Mouse (Mus musculus): ENCODE measurements around the gene Bcl2l12.

The Bcl2l12 gene

DNA sequence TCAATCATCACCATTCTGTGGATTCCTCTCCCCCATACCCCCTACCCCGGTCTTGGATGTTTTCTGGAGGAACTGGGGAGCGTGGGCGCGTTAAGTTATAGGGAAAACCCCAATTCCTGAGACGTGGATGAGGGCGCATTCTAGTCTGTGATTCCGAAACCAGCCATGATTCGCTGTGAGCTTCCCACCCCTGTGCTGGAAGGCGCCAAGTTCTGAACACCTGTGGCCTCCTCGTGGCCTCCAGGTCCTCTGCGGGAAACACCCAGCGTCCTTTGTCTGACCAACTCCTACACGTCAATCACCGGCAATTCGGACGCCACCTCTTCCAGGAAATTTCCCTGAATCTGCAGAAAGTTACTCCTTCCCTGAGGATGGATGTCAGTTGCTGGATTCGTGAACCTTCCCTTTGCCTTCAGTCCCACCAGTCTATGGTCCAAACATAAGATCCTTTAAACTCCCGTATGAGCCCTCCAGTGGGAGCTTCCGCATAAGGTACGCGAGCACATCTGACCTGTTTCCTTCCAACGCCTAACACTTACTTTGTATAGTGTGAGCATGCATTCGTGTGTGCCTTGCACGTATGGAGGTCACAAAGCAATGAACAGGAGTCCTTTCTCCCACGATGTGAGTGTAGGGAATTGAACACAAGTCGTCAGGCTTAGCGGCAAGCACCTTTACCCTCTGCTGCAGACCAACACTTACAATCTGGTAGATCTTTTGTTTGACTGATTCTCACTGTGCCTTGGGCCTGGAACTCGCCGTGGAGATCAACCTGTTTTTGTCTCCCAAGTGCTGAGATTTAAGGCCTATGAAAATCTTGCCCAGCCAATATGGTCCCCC, 11.4 kb downstream of the Bcl2l12 start:
- no peak for DNase-seq

GRCm38 (mm10) chr7:44986192-44986878, 12.2 kb downstream of the Bcl2l12 start, which contains the start of gene Prmt1:
Gene Prmt1, minus strand, starts transcription at chr7:44986568.
- DNase-seq: peak; percentile 98

DNA sequence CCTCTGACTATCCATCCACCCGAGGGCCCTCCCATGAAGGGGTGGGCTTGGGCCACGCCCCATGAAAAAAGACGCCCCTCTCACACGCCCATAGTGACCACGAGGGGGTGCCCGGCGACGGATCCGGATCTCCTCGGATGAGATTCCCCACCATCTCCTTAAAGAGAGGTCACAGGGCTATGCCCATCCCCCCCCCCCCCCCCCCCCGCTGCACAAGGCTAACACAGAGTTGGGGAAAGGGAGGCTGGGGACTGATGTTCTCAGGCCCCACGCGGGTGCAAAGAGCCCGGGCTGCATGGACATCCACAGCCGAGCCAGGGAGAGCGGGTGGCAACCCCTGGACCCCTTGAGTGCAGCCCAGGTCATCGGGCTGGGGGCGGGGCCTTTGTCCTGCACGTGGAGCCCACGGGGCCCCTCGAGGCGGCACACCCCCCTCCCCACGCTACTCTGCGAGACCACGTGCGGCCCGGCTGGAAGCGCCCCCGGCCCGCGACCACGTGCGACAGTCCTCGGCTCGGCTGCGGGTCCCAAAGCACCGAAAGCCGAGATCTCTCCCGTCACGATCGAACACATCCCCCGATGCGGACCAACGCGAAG, 12.8 kb downstream of the Bcl2l12 start:
- DNase-seq: peak; percentile 79

GRCm38 (mm10) chr7:44984833-44985164, 13.7 kb downstream of the Bcl2l12 start:
- no peak for DNase-seq

DNA sequence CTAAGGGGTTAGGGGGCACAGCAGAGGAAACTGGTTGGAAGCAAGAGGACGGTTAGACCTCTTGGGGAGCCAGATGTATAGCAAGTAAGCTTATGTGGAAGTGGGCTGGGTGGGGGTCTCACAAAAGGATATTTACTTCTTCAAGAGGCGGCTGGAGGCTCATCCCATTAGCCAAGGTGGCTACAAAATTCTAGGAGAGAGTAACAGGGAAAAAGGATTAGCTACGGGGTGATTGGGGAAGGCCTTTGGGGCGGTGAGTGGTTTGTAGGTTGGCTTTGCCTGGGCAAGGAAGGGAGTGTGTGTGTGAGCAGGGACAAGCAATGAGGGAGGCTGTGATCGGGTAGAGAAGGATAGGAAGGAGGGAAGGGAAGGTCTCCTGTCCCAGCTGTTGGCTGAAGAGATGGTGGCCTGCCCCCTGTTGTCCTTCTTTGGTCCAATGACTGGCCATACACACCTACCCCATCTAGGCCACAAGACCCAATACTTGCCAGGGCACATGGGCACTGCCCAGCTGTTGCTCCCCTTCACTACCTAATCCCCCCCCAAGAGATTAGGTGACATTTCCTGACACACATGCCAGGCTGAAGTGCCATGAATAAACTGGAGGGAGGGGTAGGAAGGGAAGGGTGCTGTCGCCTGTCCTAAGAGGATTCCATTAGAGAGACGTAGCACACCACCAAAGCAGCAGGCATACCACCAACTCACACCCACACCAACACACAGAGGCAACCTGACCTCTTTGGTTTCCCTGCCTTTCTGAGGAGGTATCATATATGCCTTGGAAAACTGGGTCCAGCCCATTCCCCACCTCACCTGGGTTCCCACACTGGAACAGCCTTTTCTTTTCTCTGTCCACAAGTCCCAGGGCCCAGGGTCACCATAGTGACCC, 14.3 kb downstream of the Bcl2l12 start:
- DNase-seq: no peak

GRCm38 (mm10) chr7:44983085-44983484, 15.4 kb downstream of the Bcl2l12 start:
- DNase-seq: peak; percentile 87

GRCm38 (mm10) chr7:44981539-44981938, 17.0 kb downstream of the Bcl2l12 start:
- no peak for DNase-seq

GRCm38 (mm10) chr7:44978300-44978699, 20.2 kb downstream of the Bcl2l12 start:
- DNase-seq: no peak

DNA sequence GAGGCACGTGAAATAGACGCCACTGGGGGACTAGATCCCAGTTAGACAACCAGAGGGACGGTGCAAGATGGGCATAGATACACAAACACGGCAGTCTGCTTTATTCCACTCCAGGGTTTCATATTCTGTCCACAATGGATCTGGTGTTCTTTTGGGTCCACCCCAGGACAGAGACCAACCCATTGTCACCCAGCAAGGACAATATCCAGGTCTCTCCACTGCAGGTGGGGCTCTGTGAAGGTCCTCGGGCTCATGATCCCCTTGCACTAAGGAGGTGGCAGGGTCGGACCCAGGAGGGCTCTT, 23.4 kb downstream of the Bcl2l12 start:
- DNase-seq: no peak

DNA sequence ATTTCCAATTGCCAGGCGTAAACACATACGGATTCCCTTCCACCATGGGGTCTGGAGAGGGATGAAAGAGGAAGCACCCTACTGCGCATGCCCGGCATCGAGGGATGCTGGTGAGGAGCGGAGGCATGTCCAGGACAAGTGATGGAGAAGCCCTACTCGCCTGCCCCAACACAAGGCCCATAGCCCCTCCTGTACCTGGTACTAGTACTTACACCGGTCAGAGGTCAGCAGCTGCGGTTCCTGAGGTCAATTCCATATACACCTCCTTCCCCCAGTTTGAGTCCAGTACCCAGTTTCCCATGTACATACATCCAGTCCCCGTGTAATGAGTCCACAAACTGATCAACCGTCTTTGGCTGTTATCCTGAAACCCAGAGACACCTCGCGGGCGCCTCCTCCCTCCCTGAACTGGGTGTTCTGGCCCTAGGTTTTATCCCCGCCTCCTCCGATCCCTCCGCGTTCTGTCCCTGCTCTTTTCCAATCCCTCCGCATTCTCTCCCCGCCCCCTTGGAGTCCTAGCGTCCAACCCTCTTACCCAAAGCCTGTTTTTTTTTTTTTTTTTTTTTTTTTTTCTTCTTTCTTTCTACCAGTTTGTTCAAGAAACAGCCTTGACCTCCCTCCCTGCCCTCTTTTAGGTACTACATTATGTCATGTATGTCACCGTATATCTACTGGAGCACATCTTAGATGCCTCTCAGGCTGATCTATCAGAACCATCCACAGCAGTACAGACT, 24.0 kb downstream of the Bcl2l12 start, which contains the start of gene Cpt1c:
TSS of gene Cpt1c (minus strand) at position 469 of the 734 bp plus-strand sequence.
- DNase-seq: peak; percentile 81

DNA sequence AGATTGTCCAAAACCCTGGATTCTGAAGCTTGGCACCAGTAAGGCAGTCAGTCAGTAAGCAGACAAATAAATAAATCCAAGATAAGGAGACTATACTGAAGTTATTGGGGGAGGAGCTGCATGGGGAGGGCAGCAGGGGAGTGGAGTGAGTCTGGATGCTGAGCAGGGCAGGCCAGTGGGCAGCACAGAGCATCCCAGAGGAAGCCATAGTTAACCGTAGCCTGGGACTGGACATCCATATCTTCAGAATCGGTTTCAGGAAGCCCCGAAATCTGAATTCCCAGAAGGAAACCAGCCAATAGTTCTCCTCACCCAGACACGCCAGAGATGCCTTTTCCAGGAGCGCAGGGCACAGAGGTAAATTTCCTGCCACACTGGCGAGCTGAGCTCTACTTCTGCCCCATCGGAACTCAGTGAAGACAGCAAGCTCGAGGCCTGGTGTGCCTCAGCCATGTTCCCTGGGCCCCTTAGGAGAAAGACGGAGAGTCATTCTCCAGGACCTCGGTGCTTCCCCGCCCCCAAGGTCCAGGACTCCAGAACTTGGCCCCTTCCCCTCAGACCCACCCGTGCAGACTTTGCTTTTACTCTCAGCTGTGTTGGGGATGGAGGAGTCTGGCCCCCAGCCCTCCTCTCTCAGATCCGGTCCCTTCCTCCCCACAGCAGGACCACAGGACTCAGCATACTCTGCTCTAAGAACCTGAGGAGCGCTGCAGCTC, 24.9 kb downstream of the Bcl2l12 start:
- DNase-seq: no peak

- DNase-seq: no peak
These were observed 27.4 kb downstream of the Bcl2l12 start for GRCm38 (mm10) chr7:44971142-44971541.

DNA sequence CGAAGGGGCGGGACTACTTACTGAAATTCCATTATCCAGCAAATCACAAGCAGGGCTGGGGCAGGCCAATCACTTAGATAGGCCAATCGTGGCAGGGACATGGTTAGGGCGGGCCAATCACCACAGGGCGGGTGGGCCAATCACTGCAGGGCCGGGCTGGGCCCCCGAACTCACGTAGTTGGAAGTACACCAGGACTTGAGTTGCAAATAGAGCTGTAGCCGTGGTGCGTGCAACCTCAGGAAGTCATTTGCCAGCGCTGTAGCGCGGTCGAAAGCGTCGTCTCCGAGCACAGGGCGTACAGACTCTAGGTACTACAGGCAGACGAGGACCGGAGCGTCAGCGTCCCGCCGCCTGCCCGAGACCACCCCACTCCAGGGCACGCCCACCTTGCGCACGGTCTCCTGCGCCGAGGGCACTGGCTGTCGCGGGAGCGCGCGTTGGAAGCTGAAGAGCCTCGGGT, 28.3 kb downstream of the Bcl2l12 start:
- peak; percentile 85 for DNase-seq

- DNase-seq: no peak
These were observed 31.9 kb downstream of the Bcl2l12 start for GRCm38 (mm10) chr7:44966638-44967037.

DNA sequence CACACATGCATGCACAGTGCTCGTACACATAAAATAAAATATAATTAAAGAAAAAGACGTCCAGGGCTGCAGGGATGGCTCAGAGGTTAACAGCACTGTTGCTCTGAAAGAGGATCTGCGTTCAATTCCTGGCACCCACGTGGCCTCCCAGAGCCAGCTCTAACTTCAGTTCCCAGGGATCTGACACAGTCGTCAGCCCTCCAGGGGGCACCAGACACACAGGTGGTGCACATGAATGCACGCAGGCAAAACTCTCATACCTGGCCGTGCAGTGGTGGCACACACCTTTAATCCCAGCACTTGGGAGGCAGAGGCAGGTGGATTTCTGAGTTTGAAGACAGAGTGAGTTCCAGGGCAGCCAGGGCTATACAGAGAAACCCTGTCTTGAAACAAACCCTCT, 32.5 kb downstream of the Bcl2l12 start:
- no peak for DNase-seq

DNA sequence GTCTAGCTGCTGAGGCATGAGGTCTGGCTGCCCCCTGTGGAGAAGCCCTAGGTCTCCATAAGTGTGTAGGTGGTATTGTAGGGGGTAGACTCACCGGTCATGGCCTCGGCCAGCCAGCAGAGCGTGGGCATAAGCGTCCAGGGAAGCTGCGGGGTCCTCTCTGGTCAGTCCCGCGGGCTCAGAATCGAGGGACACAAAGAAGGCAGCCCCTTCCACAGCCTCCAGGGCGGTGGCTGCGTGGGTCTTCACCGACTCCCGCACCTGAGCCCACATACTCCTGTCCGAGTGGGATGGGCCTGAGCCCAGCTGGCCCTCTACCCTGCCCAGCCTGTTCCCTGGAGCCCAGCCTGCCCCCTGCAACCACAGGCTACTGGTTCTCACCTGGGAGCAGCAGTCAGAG, 33.5 kb downstream of the Bcl2l12 start:
- no peak for DNase-seq

GRCm38 (mm10) chr7:44962831-44963230, 35.7 kb downstream of the Bcl2l12 start:
- DNase-seq: no peak

- no peak for DNase-seq
These were observed 36.2 kb downstream of the Bcl2l12 start for GRCm38 (mm10) chr7:44962337-44962736.

GRCm38 (mm10) chr7:44960512-44960910, 38.0 kb downstream of the Bcl2l12 start:
- DNase-seq: no peak

DNA sequence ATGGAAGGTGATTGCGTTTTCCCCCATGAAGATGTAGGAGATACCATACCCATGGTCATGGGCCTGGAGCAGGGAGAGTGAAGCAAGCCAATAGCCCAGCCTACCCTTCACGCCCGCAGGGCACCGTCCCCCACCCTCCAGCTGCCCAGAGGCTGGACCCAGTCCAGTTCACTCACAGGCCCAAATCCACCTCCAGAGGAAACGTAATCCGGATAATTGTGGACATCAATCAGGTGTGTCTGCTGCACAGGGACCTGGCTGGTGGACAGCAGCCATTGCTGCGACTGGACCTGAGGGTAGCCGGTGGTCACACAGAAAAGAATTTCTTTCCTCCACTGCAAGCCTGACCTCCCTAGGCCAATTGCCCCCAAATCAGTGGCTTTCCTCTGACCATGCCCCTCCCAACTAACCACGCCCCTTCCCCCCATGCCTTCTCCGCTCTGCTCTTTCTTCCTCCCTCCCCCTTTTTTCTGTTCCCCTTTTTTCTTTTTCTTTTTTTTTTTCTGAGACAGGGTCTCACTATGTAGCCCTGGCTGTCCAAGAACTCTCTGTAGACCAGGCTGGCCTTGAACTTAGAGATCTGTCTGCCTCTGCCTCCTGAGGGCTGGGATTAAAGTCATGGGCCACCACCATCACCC, 38.5 kb downstream of the Bcl2l12 start:
- DNase-seq: no peak

DNA sequence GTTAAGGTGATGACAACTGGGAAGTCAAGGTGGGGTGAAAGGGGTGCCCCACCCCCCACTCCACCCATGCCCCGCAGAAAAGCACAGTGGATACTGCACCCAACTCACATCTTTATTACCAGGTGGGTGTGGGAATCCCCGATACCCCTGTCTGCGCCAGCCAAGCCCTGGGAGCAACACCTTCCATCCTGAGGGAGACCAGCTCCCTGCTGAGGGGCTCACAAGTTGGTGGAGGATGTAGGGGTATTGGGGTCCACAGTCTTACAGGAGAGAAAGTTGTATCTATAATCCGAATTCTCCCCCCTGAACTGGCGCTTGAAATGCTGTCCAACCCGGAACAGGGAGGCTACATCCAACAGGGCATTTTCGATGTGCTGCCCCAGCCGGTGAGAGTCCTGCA, 39.2 kb downstream of the Bcl2l12 start:
- no peak for DNase-seq

Measured in liver (tissue).